Mouse (Mus musculus): ENCODE measurements around the gene Alg1. TPM values are rescaled to one million over a fixed set of nuclear protein-coding genes. Genes with fewer than 3 reads are reported as not detected.

The Alg1 gene
- polyA plus RNA-seq, 2 experiments: 36.0 to 59.0 TPM

DNA sequence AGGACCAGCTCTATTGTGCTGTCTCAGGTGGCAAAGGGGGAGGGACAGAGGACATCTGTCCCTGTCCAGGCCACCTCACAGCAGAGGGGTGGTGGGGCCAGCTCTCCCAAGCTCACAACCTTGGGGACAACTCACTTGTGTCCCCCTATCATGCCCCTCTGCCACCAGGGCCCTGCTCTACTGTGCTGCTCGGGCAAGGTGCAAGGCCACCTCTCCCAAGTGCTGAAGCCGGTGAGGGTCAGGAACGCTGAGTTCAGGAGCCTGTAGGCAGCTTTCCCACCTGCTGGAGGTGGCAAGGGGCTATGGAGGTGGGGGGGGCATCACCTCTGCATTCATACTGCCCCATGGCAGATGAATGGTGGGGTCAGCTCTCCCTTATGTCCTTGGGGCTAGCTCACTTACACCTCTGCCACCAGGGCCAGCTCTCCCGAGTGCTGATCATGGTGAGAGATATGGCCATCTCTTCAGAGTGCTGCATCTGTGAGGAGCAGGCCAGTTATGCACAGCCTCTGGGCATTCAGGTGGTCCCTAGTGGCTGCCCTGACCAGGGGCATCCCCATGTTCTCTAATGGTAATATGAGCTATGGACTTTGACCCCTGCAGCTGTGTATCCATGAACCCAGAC, 38.1 kb downstream of the Alg1 start:
- no peak for DNase-seq (ENCODE audit: low spot score)
- ATAC-seq (ENCODE audit: low FRiP score, low read depth): no peak

DNA sequence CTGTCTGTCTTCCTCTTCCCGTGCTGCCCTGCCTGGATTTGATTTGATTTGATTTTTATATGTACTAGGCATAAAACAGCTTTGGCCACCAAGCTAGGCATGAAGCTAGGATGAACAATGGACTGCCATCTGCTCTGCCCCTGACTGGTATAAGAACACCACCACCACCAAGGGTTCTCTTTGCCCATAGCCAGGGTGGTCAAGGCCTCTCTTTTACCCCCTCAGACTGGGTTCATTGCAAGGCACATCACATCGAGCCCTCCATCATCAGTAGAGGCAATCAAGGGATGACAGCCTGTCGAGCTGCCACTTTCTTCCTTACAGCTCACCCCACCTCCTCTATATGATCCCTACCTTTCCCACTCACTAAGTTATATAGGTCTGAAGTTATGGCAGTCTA, 39.0 kb downstream of the Alg1 start:
- Histone ChIP-seq H3K4me2 (replicated peaks; ENCODE audit: low read depth, low read length, severe bottlenecking) (no peak overlapping the region), H3K27me3 (ENCODE audit: control insufficient read depth, insufficient read depth, low read length) (no peaks in the 10 kb centered on the region), H3K4me3 (replicated peaks; ENCODE audit: low read length) (no peak overlapping the region), H3K27ac (replicated peaks; ENCODE audit: low read depth, low read length) (no peak overlapping the region), H3K9ac (ENCODE audit: low read depth, low read length, severe bottlenecking) (no peak overlapping the region), H3K4me1 (ENCODE audit: control insufficient read depth, insufficient read depth, low read length) (no peaks in the 10 kb centered on the region), H3K9me3 (ENCODE audit: control insufficient read depth, low read length) (no peaks in the 10 kb centered on the region), H3K36me3 (ENCODE audit: control insufficient read depth, insufficient read depth, low read length) (no peaks in the 10 kb centered on the region)
- TF ChIP-seq POLR2A (IDR thresholded peaks at IDR 0.05; ENCODE audit: borderline replicate concordance, extremely low read depth, insufficient read depth, insufficient read length): no peak
- WGBS: 73% methylated on average over 3 of the region's 3 CpGs
- ATAC-seq (ENCODE audit: low FRiP score, low read depth) (no peak), DNase-seq (ENCODE audit: low spot score) (no peak)

More for the DNA sequence above, 38.1 kb downstream of the Alg1 start:
- no peak for TF ChIP-seq POLR2A (IDR thresholded peaks at IDR 0.05; ENCODE audit: borderline replicate concordance, extremely low read depth, insufficient read depth, insufficient read length)
- H3K9me3 ChIP-seq (ENCODE audit: control insufficient read depth, low read length): no peaks in the 10 kb centered on the region
- whole genome bisulfite sequencing: 88% methylated on average over 4 of the region's 4 CpGs
- H3K4me1 ChIP-seq (ENCODE audit: control insufficient read depth, insufficient read depth, low read length): no peaks in the 10 kb centered on the region
- H3K9ac ChIP-seq (ENCODE audit: low read depth, low read length, severe bottlenecking): no peak overlapping the region
- H3K27ac ChIP-seq (replicated peaks; ENCODE audit: low read depth, low read length): no peak overlapping the region
- no peaks in the 10 kb centered on the region for H3K27me3 ChIP-seq (ENCODE audit: control insufficient read depth, insufficient read depth, low read length)
- no peaks in the 10 kb centered on the region for H3K36me3 ChIP-seq (ENCODE audit: control insufficient read depth, insufficient read depth, low read length)
- H3K4me3 ChIP-seq (replicated peaks; ENCODE audit: low read length): no peak overlapping the region
- H3K4me2 ChIP-seq (replicated peaks; ENCODE audit: low read depth, low read length, severe bottlenecking): no peak overlapping the region

DNA sequence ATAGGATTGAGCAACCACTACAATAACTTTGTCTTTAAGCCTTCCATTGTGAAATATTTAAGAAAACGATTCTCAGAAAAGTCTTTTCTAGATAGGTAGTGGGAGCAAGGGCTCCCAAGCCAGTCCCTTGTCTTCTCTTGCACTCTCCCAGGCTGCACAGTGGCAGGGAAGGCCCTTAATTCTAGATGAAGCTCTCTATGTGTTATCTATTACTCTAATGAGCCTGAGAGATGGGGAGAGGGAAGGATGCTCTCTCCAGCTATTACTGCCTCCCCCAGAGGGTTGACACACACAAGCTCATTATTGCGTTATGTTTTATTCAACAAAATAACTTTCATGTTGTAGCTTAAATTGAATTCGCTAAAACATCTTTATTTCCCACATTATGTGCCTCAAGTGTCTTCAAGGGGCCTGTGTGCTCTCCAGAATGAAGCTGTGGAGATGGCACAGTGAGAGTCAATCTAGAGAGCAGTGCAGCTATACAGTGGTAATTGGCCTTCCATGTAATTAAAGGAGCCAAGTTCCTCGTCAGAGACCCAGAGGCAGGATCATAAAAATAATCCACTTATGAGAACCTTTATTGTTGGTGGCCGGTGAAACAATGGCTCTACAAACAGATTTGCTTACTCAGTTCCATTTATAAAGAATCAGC, 46.3 kb downstream of the Alg1 start:
- Histone ChIP-seq H3K4me2 (replicated peaks; ENCODE audit: low read depth, low read length, severe bottlenecking) (no peak overlapping the region), H3K27me3 (ENCODE audit: control insufficient read depth, insufficient read depth, low read length) (no peaks in the 10 kb centered on the region), H3K4me1 (ENCODE audit: control insufficient read depth, insufficient read depth, low read length) (no peaks in the 10 kb centered on the region), H3K27ac (replicated peaks; ENCODE audit: low read depth, low read length) (no peak overlapping the region), H3K4me3 (replicated peaks; ENCODE audit: low read length) (no peak overlapping the region), H3K36me3 (ENCODE audit: control insufficient read depth, insufficient read depth, low read length) (no peaks in the 10 kb centered on the region), H3K9ac (ENCODE audit: low read depth, low read length, severe bottlenecking) (no peak overlapping the region), H3K9me3 (ENCODE audit: control insufficient read depth, low read length) (no peaks in the 10 kb centered on the region)
- DNase-seq (ENCODE audit: low spot score) (no peak), ATAC-seq (ENCODE audit: low FRiP score, low read depth) (no peak)
- WGBS: 63% methylated on average over 5 of the region's 5 CpGs
- no peak for TF ChIP-seq POLR2A (IDR thresholded peaks at IDR 0.05; ENCODE audit: borderline replicate concordance, extremely low read depth, insufficient read depth, insufficient read length)

DNA sequence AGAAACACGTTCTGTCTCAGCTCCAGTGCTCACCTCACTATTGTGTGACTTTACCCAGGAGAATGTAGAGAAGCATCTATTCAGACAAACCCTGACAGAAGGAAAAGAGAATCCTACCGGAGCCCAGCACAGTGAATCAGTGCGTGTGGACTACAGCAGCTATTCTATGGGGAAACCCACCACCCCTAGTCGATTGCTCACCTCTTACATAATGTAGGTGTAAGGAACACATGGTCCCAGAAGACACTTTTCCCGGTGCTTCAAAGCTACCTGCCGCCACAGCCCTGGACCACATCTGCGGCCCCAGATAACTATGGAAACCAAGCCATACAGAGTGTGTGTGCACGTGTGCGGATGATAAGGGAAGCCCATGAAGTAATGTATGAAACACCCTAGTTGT, 49.3 kb downstream of the Alg1 start:
- Histone ChIP-seq H3K4me1 (ENCODE audit: control insufficient read depth, insufficient read depth, low read length) (no peaks in the 10 kb centered on the region), H3K9me3 (ENCODE audit: control insufficient read depth, low read length) (no peaks in the 10 kb centered on the region), H3K4me2 (replicated peaks; ENCODE audit: low read depth, low read length, severe bottlenecking) (no peak overlapping the region), H3K27ac (replicated peaks; ENCODE audit: low read depth, low read length) (no peak overlapping the region), H3K27me3 (ENCODE audit: control insufficient read depth, insufficient read depth, low read length) (no peaks in the 10 kb centered on the region), H3K4me3 (replicated peaks; ENCODE audit: low read length) (no peak overlapping the region), H3K36me3 (ENCODE audit: control insufficient read depth, insufficient read depth, low read length) (no peaks in the 10 kb centered on the region), H3K9ac (ENCODE audit: low read depth, low read length, severe bottlenecking) (no peak overlapping the region)
- no peak for TF ChIP-seq POLR2A (IDR thresholded peaks at IDR 0.05; ENCODE audit: borderline replicate concordance, extremely low read depth, insufficient read depth, insufficient read length)
- ATAC-seq (ENCODE audit: low FRiP score, low read depth): no peak
- 85% methylated on average over 9 of the region's 9 CpGs for WGBS
- DNase-seq (ENCODE audit: low spot score): no peak

DNA sequence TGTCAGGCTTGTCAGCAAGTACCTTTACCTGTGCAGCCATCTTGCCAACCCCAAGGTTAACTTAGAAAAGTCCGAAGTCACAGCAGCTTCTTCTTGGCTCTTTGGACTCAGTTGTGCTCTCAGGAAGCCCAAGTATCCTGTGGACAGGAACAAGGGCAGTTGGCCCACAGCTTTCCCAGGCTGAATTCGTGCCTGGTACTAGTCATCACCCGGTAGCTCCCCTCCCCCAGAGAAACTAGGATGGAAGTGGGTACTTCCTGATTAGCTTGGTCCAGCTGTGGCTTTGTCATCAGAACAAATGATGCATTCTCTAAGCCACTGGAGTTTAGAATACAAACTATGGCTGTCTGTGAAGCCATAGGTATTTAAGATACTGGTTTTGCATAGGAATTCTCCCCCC, 52.0 kb downstream of the Alg1 start:
- no peak overlapping the region for H3K27ac ChIP-seq (replicated peaks; ENCODE audit: low read depth, low read length)

More for the DNA sequence above, 52.0 kb downstream of the Alg1 start:
- no peak for ATAC-seq (ENCODE audit: low FRiP score, low read depth)
- WGBS: 72% methylated on average over 3 of the region's 3 CpGs
- Histone ChIP-seq H3K4me2 (replicated peaks; ENCODE audit: low read depth, low read length, severe bottlenecking) (no peak overlapping the region), H3K9me3 (ENCODE audit: control insufficient read depth, low read length) (no peaks in the 10 kb centered on the region), H3K9ac (ENCODE audit: low read depth, low read length, severe bottlenecking) (no peak overlapping the region), H3K4me3 (replicated peaks; ENCODE audit: low read length) (no peak overlapping the region), H3K36me3 (ENCODE audit: control insufficient read depth, insufficient read depth, low read length) (no peaks in the 10 kb centered on the region), H3K4me1 (ENCODE audit: control insufficient read depth, insufficient read depth, low read length) (no peaks in the 10 kb centered on the region), H3K27me3 (ENCODE audit: control insufficient read depth, insufficient read depth, low read length) (no peaks in the 10 kb centered on the region)
- DNase-seq (ENCODE audit: low spot score): no peak
- no peak for TF ChIP-seq POLR2A (IDR thresholded peaks at IDR 0.05; ENCODE audit: borderline replicate concordance, extremely low read depth, insufficient read depth, insufficient read length)

Small RNAs within 50 kb of the gene (microRNA-seq; reads per million reads assigned to microRNA genes)
- not detected for gene Gm23689
- not detected for gene Gm26095
- not detected for gene Mir6364

Other genes starting within 250 kb of the Alg1 start
- gene Sept12, start 235.8 kb upstream of the Alg1 start, polyA plus RNA-seq (2012; rRNA removed): 0.04 and 0.05 TPM in 2 replicates
- gene Sept12, start 235.8 kb upstream of the Alg1 start, polyA plus RNA-seq (2014; fragmentation: Nextera tagmentation; extraction: Ambion mirVana): not detected in 2 replicates
- gene Smim22, start 226.3 kb upstream of the Alg1 start, polyA plus RNA-seq (2012; rRNA removed): 2.9 and 3.5 TPM in 2 replicates
- 4.2 and 4.5 TPM in 2 replicates for gene Smim22, start 226.3 kb upstream of the Alg1 start, polyA plus RNA-seq (2014; fragmentation: Nextera tagmentation; extraction: Ambion mirVana)
- gene Rogdi, start 220.1 kb upstream of the Alg1 start, polyA plus RNA-seq (2012; rRNA removed): 64.5 and 81.5 TPM in 2 replicates
- gene Rogdi, start 220.1 kb upstream of the Alg1 start, polyA plus RNA-seq (2014; fragmentation: Nextera tagmentation; extraction: Ambion mirVana): 50.1 and 56.7 TPM in 2 replicates
- gene Glyr1, start 183.8 kb upstream of the Alg1 start, polyA plus RNA-seq (2012; rRNA removed): 121 and 127 TPM in 2 replicates
- 87.9 and 102 TPM in 2 replicates for gene Glyr1, start 183.8 kb upstream of the Alg1 start, polyA plus RNA-seq (2014; fragmentation: Nextera tagmentation; extraction: Ambion mirVana)
- 37.9 and 46.9 TPM in 2 replicates for gene Ubn1, start 183.6 kb upstream of the Alg1 start, polyA plus RNA-seq (2012; rRNA removed)
- 25.7 and 29.0 TPM in 2 replicates for gene Ubn1, start 183.6 kb upstream of the Alg1 start, polyA plus RNA-seq (2014; fragmentation: Nextera tagmentation; extraction: Ambion mirVana)
- 8.9 and 15.6 TPM in 2 replicates for gene Ppl, start 101.2 kb upstream of the Alg1 start, polyA plus RNA-seq (2012; rRNA removed)
- gene Ppl, start 101.2 kb upstream of the Alg1 start, polyA plus RNA-seq (2014; fragmentation: Nextera tagmentation; extraction: Ambion mirVana): 23.5 and 33.7 TPM in 2 replicates
- gene Sec14l5, start 86.5 kb upstream of the Alg1 start, polyA plus RNA-seq (2012; rRNA removed): 0.45 and 0.61 TPM in 2 replicates
- gene Sec14l5, start 86.5 kb upstream of the Alg1 start, polyA plus RNA-seq (2014; fragmentation: Nextera tagmentation; extraction: Ambion mirVana): 0.10 and 0.12 TPM in 2 replicates
- gene Nagpa, start 29.6 kb upstream of the Alg1 start, polyA plus RNA-seq (2012; rRNA removed): 16.3 and 23.2 TPM in 2 replicates
- 17.0 and 17.2 TPM in 2 replicates for gene Nagpa, start 29.6 kb upstream of the Alg1 start, polyA plus RNA-seq (2014; fragmentation: Nextera tagmentation; extraction: Ambion mirVana)
- gene AU021092, start 11.3 kb upstream of the Alg1 start, polyA plus RNA-seq (2012; rRNA removed): 2.9 and 3.0 TPM in 2 replicates
- gene AU021092, start 11.3 kb upstream of the Alg1 start, polyA plus RNA-seq (2014; fragmentation: Nextera tagmentation; extraction: Ambion mirVana): 2.5 and 2.9 TPM in 2 replicates
- 36.1 and 42.7 TPM in 2 replicates for gene Eef2kmt, start 22.4 kb downstream of the Alg1 start, polyA plus RNA-seq (2012; rRNA removed)
- gene Eef2kmt, start 22.4 kb downstream of the Alg1 start, polyA plus RNA-seq (2014; fragmentation: Nextera tagmentation; extraction: Ambion mirVana): 26.7 and 28.3 TPM in 2 replicates